Mouse (Mus musculus) liver, embryonic 12.5 days (tissue): ENCODE results near the gene Enoph1. TPM values are rescaled to one million over a fixed set of nuclear protein-coding genes. Genes with fewer than 3 reads are reported as not detected.

Experiments used
- ATAC-seq: fragments of 200-750 bp; cut with Nextera tagmentation; 2 replicates; pipeline ENCODE4 v1.8.0; 2017; ENCODE audit warnings: moderate number of reproducible peaks, mild to moderate bottlenecking, moderate library complexity
- H3K27ac ChIP-seq: fragments of 300-500 bp; sonication (generic); 2 replicates; pipeline ENCODE4 v1.5.1; 2016; ENCODE audit warnings: mild to moderate bottlenecking
- H3K27me3 ChIP-seq: fragments of 300-500 bp; sonication (generic); replicated peaks from 2 replicates; pipeline ENCODE4 v1.6.1; 2016; ENCODE audit warnings: mild to moderate bottlenecking, moderate library complexity
- H3K36me3 ChIP-seq: fragments of 300-500 bp; sonication (generic); 2 replicates; pipeline ENCODE4 v1.6.1; 2016; ENCODE audit warnings: mild to moderate bottlenecking, moderate library complexity
- H3K4me1 ChIP-seq: fragments of 300-500 bp; sonication (generic); 2 replicates; pipeline ENCODE4 v1.6.1; 2016
- H3K4me2 ChIP-seq: fragments of 300-500 bp; sonication (generic); 2 replicates; pipeline ENCODE4 v1.6.1; 2016; ENCODE audit warnings: mild to moderate bottlenecking, moderate library complexity
- H3K4me3 ChIP-seq: fragments of 300-500 bp; sonication (generic); 2 replicates; pipeline ENCODE4 v1.5.1; 2016; ENCODE audit warnings: mild to moderate bottlenecking, moderate library complexity
- H3K9ac ChIP-seq: fragments of 300-500 bp; sonication (generic); 2 replicates; pipeline ENCODE4 v1.6.1; 2016; ENCODE audit warnings: mild to moderate bottlenecking, moderate library complexity
- H3K9me3 ChIP-seq: fragments of 300-500 bp; sonication (generic); replicated peaks from 2 replicates; pipeline ENCODE4 v1.6.1; 2016; ENCODE audit warnings: mild to moderate bottlenecking, moderate library complexity
- WGBS: fragments of 180-500 bp; shearing (Covaris S2); methylation state at CpG from one replicate; pipeline ENCODE4 v1.1.7; 2016; ENCODE audit not compliant: insufficient replicate concordance; 5-methylcytosine and 5-hydroxymethylcytosine counted together
- polyA plus RNA-seq: library from polyadenylated mRNA; unstranded; fragments of >200 nt; fragmentation: Nextera tagmentation; extraction: Ambion mirVana; gene quantifications from 2 replicates; pipeline ENCODE4 v1.2.1, GENCODE M21; 2016

Gene Enoph1
- polyA plus RNA-seq, 1 experiment from 2014 or later, result 33.8 TPM

GRCm38 (mm10) chr5:100083953-100084562, 44.3 kb downstream of the Enoph1 start:
- no peak overlapping the region for H3K9ac ChIP-seq
- no peaks in the 10 kb centered on the region for H3K9me3 ChIP-seq
- H3K27ac ChIP-seq, result no peak overlapping the region
- no peak overlapping the region for H3K4me3 ChIP-seq
- H3K4me2 ChIP-seq, result no peak overlapping the region
- H3K4me1 ChIP-seq, result peaks cover 9% of the 10 kb centered on the region
- H3K27me3 ChIP-seq, result 0 out of 2 replicates have a peak, but pooled peaks cover 4% of the 10 kb centered on the region
- H3K36me3 ChIP-seq, result no peaks in the 10 kb centered on the region
- 76% methylated on average over 12 of the region's 12 CpGs for WGBS
- ATAC-seq, result no peak

GRCm38 (mm10) chr5:100085097-100085496, 45.3 kb downstream of the Enoph1 start:
- Histone ChIP-seq H3K36me3 (no peaks in the 10 kb centered on the region), H3K4me1 (no peaks in the 10 kb centered on the region), H3K4me3 (no peak overlapping the region), H3K9me3 (no peaks in the 10 kb centered on the region), H3K27me3 (no peaks in the 10 kb centered on the region), H3K4me2 (no peak overlapping the region), H3K9ac (no peak overlapping the region), H3K27ac (no peak overlapping the region)
- 70% methylated on average over 8 of the region's 8 CpGs for WGBS
- ATAC-seq, result no peak

GRCm38 (mm10) chr5:100090515-100091262, 50.9 kb downstream of the Enoph1 start:
- H3K36me3 ChIP-seq, result no peaks in the 10 kb centered on the region
- no peak for ATAC-seq
- H3K9me3 ChIP-seq, result no peaks in the 10 kb centered on the region
- 64% methylated on average over 12 of the region's 12 CpGs for WGBS
- no peak overlapping the region for H3K4me3 ChIP-seq
- H3K4me2 ChIP-seq, result no peak overlapping the region
- no peak overlapping the region for H3K27ac ChIP-seq
- H3K27me3 ChIP-seq, result 0 out of 2 replicates have a peak, but pooled peaks cover 4% of the 10 kb centered on the region
- H3K9ac ChIP-seq, result no peak overlapping the region
- no peaks in the 10 kb centered on the region for H3K4me1 ChIP-seq

- Histone ChIP-seq H3K9me3 (no peaks in the 10 kb centered on the region), H3K36me3 (no peaks in the 10 kb centered on the region), H3K4me2 (no peak overlapping the region), H3K4me1 (no peaks in the 10 kb centered on the region), H3K27ac (no peak overlapping the region), H3K27me3 (0 out of 2 replicates have a peak, but pooled peaks cover 4% of the 10 kb centered on the region), H3K4me3 (no peak overlapping the region), H3K9ac (no peak overlapping the region)
- 55% methylated on average over 10 of the region's 10 CpGs for WGBS
- no peak for ATAC-seq
Measured at GRCm38 (mm10) chr5:100091263-100091594, 51.4 kb downstream of the Enoph1 start.

GRCm38 (mm10) chr5:100091602-100092001, 51.8 kb downstream of the Enoph1 start:
- Histone ChIP-seq H3K4me3 (no peak overlapping the region), H3K27me3 (0 out of 2 replicates have a peak, but pooled peaks cover 4% of the 10 kb centered on the region)
- ATAC-seq, result no peak

GRCm38 (mm10) chr5:100096955-100097354, 57.2 kb downstream of the Enoph1 start:
- no peaks in the 10 kb centered on the region for H3K4me1 ChIP-seq
- WGBS, result 45% methylated on average over 5 of the region's 5 CpGs
- H3K9me3 ChIP-seq, result no peaks in the 10 kb centered on the region
- H3K4me3 ChIP-seq, result no peak overlapping the region
- H3K36me3 ChIP-seq, result no peaks in the 10 kb centered on the region
- H3K4me2 ChIP-seq, result no peak overlapping the region
- no peak overlapping the region for H3K27ac ChIP-seq
- no peak overlapping the region for H3K9ac ChIP-seq
- 0 out of 2 replicates have a peak, but pooled peaks cover 4% of the 10 kb centered on the region for H3K27me3 ChIP-seq
- ATAC-seq, result no peak

More at GRCm38 (mm10) chr5:100091602-100092001, 51.8 kb downstream of the Enoph1 start:
- no peak overlapping the region for H3K4me2 ChIP-seq
- no peaks in the 10 kb centered on the region for H3K9me3 ChIP-seq
- no peaks in the 10 kb centered on the region for H3K4me1 ChIP-seq
- 33% methylated on average over 17 of the region's 17 CpGs for WGBS
- H3K9ac ChIP-seq, result no peak overlapping the region
- H3K27ac ChIP-seq, result no peak overlapping the region
- no peaks in the 10 kb centered on the region for H3K36me3 ChIP-seq

GRCm38 (mm10) chr5:100097967-100098366, 58.2 kb downstream of the Enoph1 start:
- Histone ChIP-seq H3K36me3 (no peaks in the 10 kb centered on the region), H3K27ac (no peak overlapping the region), H3K4me1 (no peaks in the 10 kb centered on the region), H3K9ac (no peak overlapping the region), H3K4me2 (no peak overlapping the region), H3K4me3 (no peak overlapping the region), H3K9me3 (no peaks in the 10 kb centered on the region), H3K27me3 (0 out of 2 replicates have a peak, but pooled peaks cover 4% of the 10 kb centered on the region)
- no peak for ATAC-seq
- WGBS, result 73% methylated on average over 4 of the region's 4 CpGs

- no peaks in the 10 kb centered on the region for H3K9me3 ChIP-seq
- no peak overlapping the region for H3K4me3 ChIP-seq
- H3K9ac ChIP-seq, result no peak overlapping the region
- no peaks in the 10 kb centered on the region for H3K4me1 ChIP-seq
- no peak overlapping the region for H3K4me2 ChIP-seq
- 89% methylated on average over 1 of the region's 1 CpGs for WGBS
- H3K27me3 ChIP-seq, result 0 out of 2 replicates have a peak, but pooled peaks cover 4% of the 10 kb centered on the region
- H3K36me3 ChIP-seq, result no peaks in the 10 kb centered on the region
- no peak overlapping the region for H3K27ac ChIP-seq
- no peak for ATAC-seq
Measured at GRCm38 (mm10) chr5:100102395-100102794, 62.6 kb downstream of the Enoph1 start.

- ATAC-seq, result no peak
- Histone ChIP-seq H3K4me1 (no peaks in the 10 kb centered on the region), H3K36me3 (no peaks in the 10 kb centered on the region), H3K27me3 (no peaks in the 10 kb centered on the region), H3K4me3 (no peak overlapping the region), H3K4me2 (no peak overlapping the region), H3K9ac (no peak overlapping the region), H3K9me3 (no peaks in the 10 kb centered on the region), H3K27ac (no peak overlapping the region)
- WGBS, result 72% methylated on average over 9 of the region's 9 CpGs
Measured at GRCm38 (mm10) chr5:100108866-100109265, 69.1 kb downstream of the Enoph1 start.

GRCm38 (mm10) chr5:100109543-100110282, 69.9 kb downstream of the Enoph1 start:
- Histone ChIP-seq H3K27ac (no peak overlapping the region), H3K4me3 (no peak overlapping the region), H3K4me1 (no peaks in the 10 kb centered on the region), H3K27me3 (no peaks in the 10 kb centered on the region), H3K9me3 (no peaks in the 10 kb centered on the region), H3K4me2 (no peak overlapping the region), H3K9ac (no peak overlapping the region), H3K36me3 (no peaks in the 10 kb centered on the region)
- 41% methylated on average over 7 of the region's 7 CpGs for WGBS
- ATAC-seq, result no peak

GRCm38 (mm10) chr5:100110581-100110980, 70.8 kb downstream of the Enoph1 start:
- H3K27me3 ChIP-seq, result no peaks in the 10 kb centered on the region
- ATAC-seq, result no peak
- 52% methylated on average over 3 of the region's 3 CpGs for WGBS
- H3K4me2 ChIP-seq, result no peak overlapping the region
- H3K4me1 ChIP-seq, result no peaks in the 10 kb centered on the region
- no peaks in the 10 kb centered on the region for H3K9me3 ChIP-seq
- H3K4me3 ChIP-seq, result no peak overlapping the region
- no peaks in the 10 kb centered on the region for H3K36me3 ChIP-seq
- H3K27ac ChIP-seq, result no peak overlapping the region
- H3K9ac ChIP-seq, result no peak overlapping the region

GRCm38 (mm10) chr5:100113403-100113802, 73.6 kb downstream of the Enoph1 start:
- H3K4me1 ChIP-seq, result no peaks in the 10 kb centered on the region
- no peak for ATAC-seq
- H3K9ac ChIP-seq, result no peak overlapping the region
- no peaks in the 10 kb centered on the region for H3K36me3 ChIP-seq
- no peaks in the 10 kb centered on the region for H3K27me3 ChIP-seq
- 45% methylated on average over 5 of the region's 5 CpGs for WGBS
- no peak overlapping the region for H3K4me2 ChIP-seq
- no peak overlapping the region for H3K4me3 ChIP-seq
- no peak overlapping the region for H3K27ac ChIP-seq
- H3K9me3 ChIP-seq, result no peaks in the 10 kb centered on the region
